Mouse (Mus musculus): ENCODE measurements around the gene Fbxw11. TPM values are rescaled to one million over a fixed set of nuclear protein-coding genes. Genes with fewer than 3 reads are reported as not detected.

Gene Fbxw11
- total RNA-seq, 1 experiment: 45.8 TPM

DNA sequence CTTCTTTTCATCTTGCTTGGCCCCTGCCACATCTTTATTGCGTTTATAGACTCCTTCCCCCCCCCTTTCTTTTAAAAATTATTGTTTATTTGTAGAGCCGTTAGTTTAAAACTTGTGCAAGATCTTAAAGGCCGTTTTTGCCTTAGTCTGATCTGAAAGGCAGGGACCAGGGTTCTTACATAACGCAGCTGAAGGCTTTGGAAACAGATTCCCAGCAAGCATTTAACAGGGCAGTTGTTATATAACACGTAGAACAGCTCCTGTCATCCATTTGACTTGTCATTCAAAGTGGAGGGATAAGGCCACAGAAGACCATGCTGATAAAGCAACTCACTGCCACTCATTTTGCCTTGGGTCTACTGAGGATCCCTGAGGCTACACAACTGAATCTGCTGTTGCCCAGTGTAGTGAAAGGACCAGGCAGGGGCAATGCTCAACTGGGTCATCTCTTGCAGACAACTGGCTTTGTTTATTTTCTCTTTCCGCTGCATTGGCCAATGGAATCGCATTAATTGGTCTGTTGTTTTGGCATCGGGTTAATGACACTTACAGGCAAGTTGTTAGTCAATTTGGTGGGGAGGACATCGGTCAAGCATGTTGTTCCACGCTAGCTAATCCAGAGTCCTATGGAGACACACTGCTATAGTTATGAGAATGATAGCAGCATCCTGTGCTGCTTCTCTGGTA lies 152.4 kb downstream of the Fbxw11 start:
- H3K36me3 ChIP-seq (ENCODE audit: control insufficient read depth, insufficient read depth, low read length, poor library complexity, severe bottlenecking): no peaks in the 10 kb centered on the region
- in situ Hi-C loops (cut with MboI; ENCODE audit: low sequenced_read_pairs in 2 of 2, unreplicated experiment in 2 of 2): no loop called here
- H3K9me3 ChIP-seq (ENCODE audit: control insufficient read depth, insufficient read depth, low read depth, low read length): no peaks in the 10 kb centered on the region
- no peak overlapping the region for H3K9ac ChIP-seq (ENCODE audit: insufficient read depth, low read depth, low read length, poor library complexity, severe bottlenecking)
- DNase-seq (ENCODE audit: low read depth, low spot score): no peak
- no peaks in the 10 kb centered on the region for H3K4me1 ChIP-seq (ENCODE audit: control insufficient read depth in 2 of 2, insufficient read depth in 2 of 2, low read length in 2 of 2, poor library complexity in 1 of 2)
- TF ChIP-seq ZC3H11A (IDR thresholded peaks at IDR 0.05; ENCODE audit: borderline replicate concordance, low read depth, low read length): no peak
- no peak for TF ChIP-seq ZNF384 (IDR thresholded peaks at IDR 0.05; ENCODE audit: low read depth, low read length)
- TF ChIP-seq CHD2 (IDR thresholded peaks at IDR 0.05; ENCODE audit: low read depth, low read length): no peak
- TF ChIP-seq HCFC1 (IDR thresholded peaks at IDR 0.05; ENCODE audit: borderline replicate concordance, insufficient read depth, low read length): no peak
- TF ChIP-seq MAFK (IDR thresholded peaks at IDR 0.05; ENCODE audit: insufficient read depth, low read depth, low read length): no peak
- H3K4me3 ChIP-seq (ENCODE audit: insufficient read depth in 1 of 2, low read depth in 1 of 2, low read length in 2 of 2, poor library complexity in 1 of 2, severe bottlenecking in 1 of 2): no peak overlapping the region
- H3K27ac ChIP-seq (ENCODE audit: insufficient read depth, low read depth, low read length, poor library complexity, severe bottlenecking): no peak overlapping the region

Other genes starting within 250 kb of the Fbxw11 start
- gene Ubtd2, start 187.4 kb upstream of the Fbxw11 start, total RNA-seq (2012; rRNA removed): 15.2 and 18.3 TPM in 2 replicates
- 0.32 and 0.40 TPM in 2 replicates for gene Efcab9, start 110.6 kb upstream of the Fbxw11 start, total RNA-seq (2012; rRNA removed)
- gene Stk10, start 109.4 kb upstream of the Fbxw11 start, total RNA-seq (2012; rRNA removed): 8.3 and 9.8 TPM in 2 replicates
- not detected in 2 replicates for gene Smim23, start 181.9 kb downstream of the Fbxw11 start, total RNA-seq (2012; rRNA removed)